Mouse (Mus musculus) macrophage (primary cell): Measurements from ENCODE around the gene Abcg8. TPM values are rescaled to one million over a fixed set of nuclear protein-coding genes. Genes with fewer than 3 reads are reported as not detected.

Source experiments
- H3K27ac ChIP-seq: fragments of 350-480 bp; formaldehyde crosslinking; 2 replicates; pipeline ENCODE4 v1.9.0; 2021
- H3K36me3 ChIP-seq: fragments of 350-480 bp; formaldehyde crosslinking; 2 replicates; pipeline ENCODE4 v1.9.0; 2021; ENCODE audit errors: inconsistent target
- H3K4me3 ChIP-seq: fragments of 350-480 bp; formaldehyde crosslinking; 2 replicates; pipeline ENCODE4 v1.9.0; 2021; ENCODE audit errors: inconsistent target
- H3K79me2 ChIP-seq: fragments of 350-480 bp; formaldehyde crosslinking; 2 replicates; pipeline ENCODE4 v1.9.0; 2021; ENCODE audit errors: inconsistent target
- WGBS: methylation state at CpG from one replicate; pipeline ENCODE4 v1.1.7; 2026; ENCODE audit warnings: inconsistent platforms; ENCODE audit not compliant: missing documents; 5-methylcytosine and 5-hydroxymethylcytosine counted together
- polyA plus RNA-seq: library from polyadenylated mRNA; stranded (reverse); fragments of 250-400 nt; gene quantifications from 3 replicates; pipeline ENCODE4 v1.2.4, GENCODE M21; 2018; ENCODE audit warnings: inconsistent platforms

Gene Abcg8
- polyA plus RNA-seq, 1 experiment from 2014 or later = not detected

DNA sequence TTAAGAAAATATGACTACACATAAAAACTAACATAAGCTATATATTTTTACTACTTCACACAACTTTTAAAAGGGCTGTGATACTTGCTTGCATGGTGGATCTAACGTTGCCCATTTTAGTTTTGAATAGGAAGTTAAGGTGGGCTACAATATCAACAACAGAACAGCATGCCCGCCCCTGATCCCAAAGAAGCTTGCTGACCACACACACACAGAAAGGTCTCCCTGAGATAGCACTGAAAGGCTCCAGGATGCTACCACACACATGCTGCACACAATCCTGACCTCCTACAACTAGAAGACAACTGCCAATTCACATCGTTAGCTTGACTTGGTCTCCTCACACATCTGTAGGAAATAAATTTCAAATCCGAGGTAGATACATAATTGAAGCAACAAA is 68.2 kb downstream of the Abcg8 start:
- WGBS = 86% methylated on average over 4 of the region's 4 CpGs
- H3K36me3 ChIP-seq = peaks cover 13% of the 10 kb centered on the region; the same call in 1 of the 2 replicates
- H3K4me3 ChIP-seq = no peak overlapping the region
- no peaks in the 10 kb centered on the region for H3K79me2 ChIP-seq
- no peak overlapping the region for H3K27ac ChIP-seq

DNA sequence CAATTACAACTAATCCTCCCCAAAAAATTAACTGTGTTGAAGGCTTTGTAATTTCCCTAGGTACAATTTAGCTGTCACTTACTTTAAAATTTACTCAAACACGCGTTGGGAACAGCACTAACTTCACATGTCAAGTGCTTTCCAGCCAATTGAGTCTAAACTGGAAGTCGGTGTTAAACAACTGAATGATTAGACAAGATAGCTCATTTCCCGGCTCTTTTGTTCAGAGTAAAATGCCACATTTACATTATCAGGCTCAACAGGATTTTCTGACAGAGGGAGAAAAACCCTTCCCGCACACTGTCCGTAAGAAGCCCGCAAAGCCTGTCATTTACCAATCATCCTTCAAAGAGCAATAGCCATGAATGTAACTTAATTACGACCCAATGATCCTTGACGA is 68.9 kb downstream of the Abcg8 start:
- WGBS = 98% methylated on average over 9 of the region's 9 CpGs
- Histone ChIP-seq H3K27ac (no peak overlapping the region), H3K36me3 (0 out of 2 replicates have a peak, but pooled peaks cover 17% of the 10 kb centered on the region), H3K79me2 (no peaks in the 10 kb centered on the region), H3K4me3 (no peak overlapping the region)

DNA sequence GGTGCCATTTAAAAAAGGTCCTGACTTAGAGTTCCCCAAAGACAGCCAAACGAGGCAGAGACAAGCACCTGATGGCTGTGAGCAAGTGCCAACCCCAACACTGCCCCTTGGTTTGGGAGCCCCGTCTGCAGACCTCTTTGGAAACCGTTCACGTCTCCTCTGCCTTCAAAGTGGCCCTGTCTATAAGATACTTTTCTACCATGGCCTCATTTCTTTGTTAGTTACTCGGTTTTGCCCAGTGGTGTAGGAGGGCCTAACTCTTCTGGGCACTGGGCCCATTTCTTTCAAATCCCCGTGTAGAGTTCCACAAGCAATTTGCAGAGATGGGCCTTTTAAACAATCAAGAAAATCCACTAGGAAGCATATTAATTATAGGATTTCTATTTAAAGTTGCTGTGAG is 71.1 kb downstream of the Abcg8 start:
- H3K4me3 ChIP-seq = no peak overlapping the region
- WGBS = 90% methylated on average over 6 of the region's 6 CpGs
- H3K79me2 ChIP-seq = no peaks in the 10 kb centered on the region
- peaks cover 35% of the 10 kb centered on the region for H3K36me3 ChIP-seq
- H3K27ac ChIP-seq = no peak overlapping the region

DNA sequence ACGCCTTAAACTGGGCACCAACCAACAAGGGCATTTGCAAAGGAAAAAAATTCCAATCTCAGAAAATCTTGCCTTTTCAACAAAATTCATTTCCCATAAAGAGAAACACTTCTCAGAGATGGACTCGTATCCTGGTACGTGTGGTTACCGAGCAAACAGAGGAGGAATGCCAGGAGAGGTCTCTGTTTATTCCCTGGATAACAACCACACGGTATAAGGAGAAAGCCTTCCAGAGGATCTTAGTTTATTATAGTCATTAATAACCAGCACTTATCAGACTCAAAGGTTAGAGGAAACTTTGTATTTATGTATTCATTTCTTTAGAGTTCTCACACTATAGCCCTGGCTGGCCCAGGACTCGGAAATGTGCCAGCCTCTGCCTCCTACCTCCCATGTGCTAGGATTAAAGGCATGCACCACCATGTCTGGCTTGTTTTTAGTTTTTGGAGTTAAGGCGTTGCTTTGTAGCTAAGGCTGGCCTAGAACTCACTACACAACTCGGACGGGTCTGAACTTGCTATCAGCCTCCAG is 72.1 kb downstream of the Abcg8 start:
- WGBS = 94% methylated on average over 9 of the region's 9 CpGs
- H3K4me3 ChIP-seq = no peak overlapping the region
- no peak overlapping the region for H3K27ac ChIP-seq
- H3K79me2 ChIP-seq = no peaks in the 10 kb centered on the region
- peaks cover 43% of the 10 kb centered on the region for H3K36me3 ChIP-seq

DNA sequence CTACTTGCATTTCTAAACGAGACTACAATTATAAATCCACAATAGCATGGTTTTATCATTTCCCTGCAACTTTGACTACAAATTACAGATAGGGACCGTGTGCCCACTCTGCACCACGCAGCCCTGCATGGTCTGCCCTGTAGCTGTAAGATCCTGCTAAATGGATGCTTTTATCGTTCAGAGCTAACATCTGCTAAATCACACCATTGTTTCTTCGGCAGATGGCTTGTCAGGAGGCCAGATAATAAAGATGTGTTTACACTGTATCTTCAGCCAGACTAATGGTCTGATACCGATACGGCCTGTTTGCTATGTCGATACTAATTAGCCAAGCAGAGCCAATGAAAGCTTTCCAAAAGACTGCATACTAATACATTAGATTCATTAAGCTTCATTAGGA is 73.2 kb downstream of the Abcg8 start:
- no peak overlapping the region for H3K27ac ChIP-seq
- H3K79me2 ChIP-seq = no peaks in the 10 kb centered on the region
- peaks cover 47% of the 10 kb centered on the region for H3K36me3 ChIP-seq
- 95% methylated on average over 8 of the region's 8 CpGs for whole genome bisulfite sequencing
- H3K4me3 ChIP-seq = no peak overlapping the region

Other genes starting within 250 kb of the Abcg8 start
- 4.8 to 8.3 TPM (median 6.0 TPM) in 3 replicates for gene Thada, start 210.1 kb upstream of the Abcg8 start, polyA plus RNA-seq
- gene Plekhh2, start 164.4 kb upstream of the Abcg8 start, polyA plus RNA-seq = 0.09 to 1.9 TPM (median 0.53 TPM) in 3 replicates
- 2.6 to 4.0 TPM (median 3.8 TPM) in 3 replicates for gene Dync2li1, start 49.8 kb upstream of the Abcg8 start, polyA plus RNA-seq
- not detected in 3 replicates for gene Abcg5, start 6.7 kb downstream of the Abcg8 start, polyA plus RNA-seq
- gene Lrpprc, start 114.5 kb downstream of the Abcg8 start, polyA plus RNA-seq = 21.0 to 37.1 TPM (median 22.2 TPM) in 3 replicates